Mouse (Mus musculus) ES-E14 (cell line): ENCODE measurements around the gene Mmd. TPM values are rescaled to one million over a fixed set of nuclear protein-coding genes. Genes with fewer than 3 reads are reported as not detected.

Experiments
- DNase-seq: peaks from one replicate; pipeline ENCODE4 v3.0.0-alpha.2; 2013; ENCODE audit warnings: low read depth, low spot score
- H3K27ac ChIP-seq: 2 replicates; pipeline ENCODE4 v1.5.1; 2012; ENCODE audit warnings: low read depth, mild to moderate bottlenecking, low read length, moderate library complexity, mixed read lengths; ENCODE audit not compliant: poor library complexity, insufficient read depth, severe bottlenecking
- H3K36me3 ChIP-seq: 2 replicates; pipeline ENCODE4 v1.6.1; 2012; ENCODE audit warnings: mild to moderate bottlenecking, low read length, moderate library complexity, mixed read lengths; ENCODE audit not compliant: control insufficient read depth, poor library complexity, insufficient read depth, severe bottlenecking
- H3K4me1 ChIP-seq, 2 experiments: fragments of 150-350 bp in 1 of 2; sonication (generic) in 1 of 2; 2 replicates each; pipeline ENCODE4 v1.6.1; 2012; ENCODE audit warnings: low read length in 2 of 2, mild to moderate bottlenecking in 1 of 2, mixed read lengths in 1 of 2; ENCODE audit not compliant: control insufficient read depth in 2 of 2, insufficient read depth in 2 of 2, poor library complexity in 1 of 2
- H3K4me3 ChIP-seq, 2 experiments: fragments of 150-350 bp in 1 of 2; sonication (generic) in 1 of 2; 2 replicates each; pipeline ENCODE4 v1.5.1; 2012; ENCODE audit warnings: low read length in 2 of 2, low read depth in 1 of 2, mild to moderate bottlenecking in 1 of 2, mixed read lengths in 1 of 2; ENCODE audit not compliant: insufficient read depth in 1 of 2, poor library complexity in 1 of 2, severe bottlenecking in 1 of 2
- H3K9ac ChIP-seq: 2 replicates; pipeline ENCODE4 v1.6.1; 2012; ENCODE audit warnings: low read depth, mild to moderate bottlenecking, low read length, mixed read lengths; ENCODE audit not compliant: poor library complexity, insufficient read depth, severe bottlenecking
- H3K9me3 ChIP-seq: fragments of 150-350 bp; sonication (generic); 2 replicates; pipeline ENCODE4 v1.6.1; 2012; ENCODE audit warnings: low read depth, mild to moderate bottlenecking, low read length; ENCODE audit not compliant: control insufficient read depth, insufficient read depth
- CHD2 ChIP-seq: IDR thresholded peaks from 2 replicates; pipeline ENCODE4 v1.6.1; 2014; ENCODE audit warnings: mild to moderate bottlenecking, low read depth, low read length, inconsistent platforms
- HCFC1 ChIP-seq: IDR thresholded peaks from 2 replicates; pipeline ENCODE4 v1.6.1; 2012; ENCODE audit warnings: low read length, inconsistent platforms, borderline replicate concordance; ENCODE audit not compliant: insufficient read depth
- MAFK ChIP-seq: IDR thresholded peaks from 2 replicates; pipeline ENCODE4 v1.6.1; 2014; ENCODE audit warnings: mild to moderate bottlenecking, low read depth, low read length, inconsistent platforms; ENCODE audit not compliant: insufficient read depth
- ZC3H11A ChIP-seq: IDR thresholded peaks from 2 replicates; pipeline ENCODE4 v1.6.1; 2012; ENCODE audit warnings: low read depth, mild to moderate bottlenecking, inconsistent platforms, low read length, borderline replicate concordance
- ZNF384 ChIP-seq: IDR thresholded peaks from 2 replicates; pipeline ENCODE4 v1.6.1; 2012; ENCODE audit warnings: low read depth, low read length, inconsistent platforms
- in situ Hi-C, 2 experiments: fragments of 600-800 bp; cut with MboI; formaldehyde crosslinking; loops; one replicate each; pipeline ENCODE4 v1.15.1; 2025; ENCODE audit warnings: low sequenced_read_pairs in 2 of 2, inconsistent platforms in 1 of 2; ENCODE audit not compliant: unreplicated experiment in 2 of 2
- total RNA-seq: library from RNA; depleted of rRNA; stranded (reverse); fragments of 300-350 nt; gene quantifications from 2 replicates; pipeline ENCODE4 v1.2.3, GENCODE M21; 2012

Gene Mmd
- total RNA-seq, 1 experiment, result 15.5 TPM

DNA sequence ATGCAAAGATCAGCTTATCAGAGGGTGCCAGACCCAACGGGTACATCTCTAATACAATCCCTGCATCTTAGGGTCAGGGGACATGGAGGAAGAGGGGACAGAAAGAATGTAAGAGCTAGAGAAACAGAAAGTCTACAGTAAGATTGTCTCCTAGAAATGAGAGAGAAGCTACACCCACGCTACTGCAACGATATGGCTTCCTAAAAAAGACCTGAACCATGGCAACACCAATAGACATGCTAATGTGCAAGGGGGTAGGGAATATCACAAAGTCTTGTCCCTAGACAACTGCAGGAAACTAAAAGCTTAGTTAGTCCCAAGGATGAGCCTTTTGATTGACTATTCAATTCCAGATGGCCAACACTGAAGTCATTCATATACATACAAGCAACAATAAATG lies 65.3 kb downstream of the Mmd start:
- Histone ChIP-seq H3K9ac (no peak overlapping the region), H3K4me1 (no peaks in the 10 kb centered on the region), H3K36me3 (no peaks in the 10 kb centered on the region), H3K4me3 (no peak overlapping the region), H3K9me3 (no peaks in the 10 kb centered on the region), H3K27ac (no peak overlapping the region)
- no peak for DNase-seq
- in situ Hi-C loops, result no loop called here
- no peak for TF ChIP-seq ZNF384
- no peak for TF ChIP-seq CHD2
- no peak for TF ChIP-seq MAFK
- TF ChIP-seq HCFC1, result no peak
- no peak for TF ChIP-seq ZC3H11A

DNA sequence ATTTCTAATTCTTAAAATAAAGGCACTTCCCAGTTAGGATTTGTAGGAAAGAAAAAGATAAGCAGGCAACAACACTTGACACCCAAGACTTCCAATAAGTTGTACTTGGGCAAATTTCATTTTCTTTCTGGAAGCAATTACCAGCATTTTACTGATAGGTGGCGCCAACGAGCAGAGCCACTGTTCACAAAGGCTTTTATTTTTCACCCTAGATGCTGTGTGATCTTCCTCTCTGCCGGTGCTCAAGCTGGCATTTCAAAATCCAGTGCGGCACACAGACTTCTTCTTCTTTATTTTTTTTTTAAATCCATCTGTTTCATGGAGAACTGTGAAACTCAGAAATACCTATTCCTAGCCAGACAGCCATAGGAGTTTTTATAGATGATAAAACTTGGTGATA lies 68.2 kb downstream of the Mmd start:
- Histone ChIP-seq H3K36me3 (no peaks in the 10 kb centered on the region), H3K4me1 (no peaks in the 10 kb centered on the region), H3K9me3 (no peaks in the 10 kb centered on the region), H3K27ac (no peak overlapping the region), H3K9ac (no peak overlapping the region), H3K4me3 (no peak overlapping the region)
- in situ Hi-C loops, result no loop called here
- TF ChIP-seq ZC3H11A (peak; percentile 35; the same call in 1 of the 2 replicates), HCFC1 (no peak), CHD2 (no peak), ZNF384 (no peak), MAFK (no peak)
- peak; percentile 31 for DNase-seq

DNA sequence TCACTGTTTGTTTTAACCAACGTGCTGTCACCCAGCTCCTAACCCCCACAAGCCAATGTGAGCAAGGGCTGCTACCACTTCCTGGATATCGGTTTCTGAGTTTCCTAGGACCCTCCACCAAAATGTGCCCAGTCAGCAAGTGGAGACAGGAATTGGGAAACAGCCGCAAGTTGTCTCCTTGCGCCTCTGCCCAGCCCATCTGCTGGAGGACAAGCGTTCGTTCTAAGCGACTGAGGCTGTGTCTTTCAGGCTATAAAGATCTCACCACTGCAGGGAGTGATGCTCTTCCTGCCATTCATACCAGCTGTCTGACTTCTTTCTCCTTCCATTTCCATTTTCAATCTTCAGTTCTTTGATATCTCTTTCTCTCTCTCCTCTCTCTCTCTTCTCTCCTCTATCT lies 71.7 kb downstream of the Mmd start:
- no peak overlapping the region for H3K9ac ChIP-seq
- no peaks in the 10 kb centered on the region for H3K36me3 ChIP-seq
- no peak for DNase-seq
- in situ Hi-C loops, result loop anchor here in 1 of 2 experiments (10.0 kb wide), 1 partner anchor 294 kb away; no protein-coding TSS in a partner anchor
- no peaks in the 10 kb centered on the region for H3K9me3 ChIP-seq
- H3K27ac ChIP-seq, result no peak overlapping the region
- H3K4me3 ChIP-seq, result no peak overlapping the region
- no peaks in the 10 kb centered on the region for H3K4me1 ChIP-seq
- TF ChIP-seq MAFK (0 out of 2 replicates have a peak, but pooled peaks have one; percentile 19), CHD2 (no peak)

- DNase-seq, result no peak
- Histone ChIP-seq H3K4me1 (no peaks in the 10 kb centered on the region), H3K9me3 (no peaks in the 10 kb centered on the region), H3K36me3 (no peaks in the 10 kb centered on the region), H3K9ac (no peak overlapping the region), H3K4me3 (no peak overlapping the region), H3K27ac (no peak overlapping the region)
- in situ Hi-C loops, result loop anchor here in 1 of 2 experiments (10.0 kb wide), 1 partner anchor 290 kb away; no protein-coding TSS in a partner anchor
- no peak for TF ChIP-seq ZC3H11A
- TF ChIP-seq CHD2, result no peak
- TF ChIP-seq ZNF384, result no peak
- no peak for TF ChIP-seq HCFC1
- TF ChIP-seq MAFK, result no peak
Observed at GRCm38 (mm10) chr11:90324597-90324996, 75.3 kb downstream of the Mmd start.

- no peak for DNase-seq
- Histone ChIP-seq H3K9ac (no peak overlapping the region), H3K27ac (no peak overlapping the region), H3K4me3 (no peak overlapping the region), H3K9me3 (no peaks in the 10 kb centered on the region), H3K4me1 (no peaks in the 10 kb centered on the region), H3K36me3 (no peaks in the 10 kb centered on the region)
- no peak for TF ChIP-seq CHD2
- no peak for TF ChIP-seq HCFC1
- in situ Hi-C loops, result loop anchor here in 1 of 2 experiments (10.0 kb wide), 1 partner anchor 289 kb away; no protein-coding TSS in a partner anchor
Observed at GRCm38 (mm10) chr11:90326146-90326545, 76.9 kb downstream of the Mmd start.
